Mouse (Mus musculus): ENCODE measurements around the gene Hoga1. TPM values are rescaled to one million over a fixed set of nuclear protein-coding genes. Genes with fewer than 3 reads are reported as not detected.

Gene Hoga1
- total and polyA plus RNA-seq, 2 experiments from 2014 or later = 3.1 to 3.4 TPM

DNA sequence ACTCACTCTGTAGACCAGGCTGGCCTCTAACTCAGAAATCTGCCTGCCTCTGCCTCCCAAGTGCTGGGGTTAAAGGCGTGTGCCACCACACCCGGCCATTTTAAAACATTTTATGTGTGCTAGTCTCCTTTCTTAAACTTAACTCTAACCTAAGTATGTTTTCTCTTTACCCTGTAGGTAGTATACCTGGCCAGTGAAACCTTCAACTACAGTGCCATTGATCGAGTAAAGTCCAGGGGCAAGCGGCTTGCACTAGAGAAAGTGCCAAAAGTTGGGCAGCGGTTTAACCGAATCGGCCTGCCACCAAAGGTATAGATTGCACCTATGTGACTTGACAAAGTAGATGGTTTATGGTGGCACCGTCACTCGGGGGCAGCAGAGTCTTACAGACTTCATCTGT lies 59.3 kb downstream of the Hoga1 start:
- ATAC-seq (ENCODE audit: low FRiP score) = no peak

GRCm38 (mm10) chr19:42115783-42116335 lies 70.4 kb downstream of the Hoga1 start:
- ATAC-seq (ENCODE audit: low FRiP score) (no peak), DNase-seq (ENCODE audit: low spot score) (no peak)
- no peaks in the 10 kb centered on the region for H3K27me3 ChIP-seq (ENCODE audit: insufficient read depth, low read length)
- no peak for TF ChIP-seq CTCF (IDR thresholded peaks at IDR 0.05)
- H3K27ac ChIP-seq (ENCODE audit: low read depth, low read length) = no peak overlapping the region
- 93% methylated on average over 4 of the region's 4 CpGs for WGBS
- no peaks in the 10 kb centered on the region for H3K9me3 ChIP-seq (ENCODE audit: low read length)
- no peak overlapping the region for H3K4me2 ChIP-seq (ENCODE audit: low read depth, low read length, poor library complexity, severe bottlenecking)
- no peak overlapping the region for H3K9ac ChIP-seq (replicated peaks; ENCODE audit: low read length, poor library complexity, severe bottlenecking)
- peaks cover 42% of the 10 kb centered on the region for H3K36me3 ChIP-seq (ENCODE audit: insufficient read depth, low read length)
- H3K4me1 ChIP-seq (ENCODE audit: insufficient read depth, low read length) = no peaks in the 10 kb centered on the region
- no peak overlapping the region for H3K4me3 ChIP-seq (ENCODE audit: low read depth, low read length)

More for the DNA sequence above, 59.3 kb downstream of the Hoga1 start:
- peaks cover 25% of the 10 kb centered on the region for H3K36me3 ChIP-seq (ENCODE audit: insufficient read depth, low read length)
- no peak for DNase-seq (ENCODE audit: low spot score)
- no peak for TF ChIP-seq CTCF (IDR thresholded peaks at IDR 0.05)
- H3K9ac ChIP-seq (replicated peaks; ENCODE audit: low read length, poor library complexity, severe bottlenecking) = no peak overlapping the region
- H3K4me3 ChIP-seq (ENCODE audit: low read depth, low read length) = no peak overlapping the region
- no peak overlapping the region for H3K4me2 ChIP-seq (ENCODE audit: low read depth, low read length, poor library complexity, severe bottlenecking)
- H3K27me3 ChIP-seq (ENCODE audit: insufficient read depth, low read length) = no peaks in the 10 kb centered on the region
- no peaks in the 10 kb centered on the region for H3K9me3 ChIP-seq (ENCODE audit: low read length)
- WGBS = 97% methylated on average over 9 of the region's 9 CpGs
- H3K4me1 ChIP-seq (ENCODE audit: insufficient read depth, low read length) = no peaks in the 10 kb centered on the region
- H3K27ac ChIP-seq (ENCODE audit: low read depth, low read length) = no peak overlapping the region

DNA sequence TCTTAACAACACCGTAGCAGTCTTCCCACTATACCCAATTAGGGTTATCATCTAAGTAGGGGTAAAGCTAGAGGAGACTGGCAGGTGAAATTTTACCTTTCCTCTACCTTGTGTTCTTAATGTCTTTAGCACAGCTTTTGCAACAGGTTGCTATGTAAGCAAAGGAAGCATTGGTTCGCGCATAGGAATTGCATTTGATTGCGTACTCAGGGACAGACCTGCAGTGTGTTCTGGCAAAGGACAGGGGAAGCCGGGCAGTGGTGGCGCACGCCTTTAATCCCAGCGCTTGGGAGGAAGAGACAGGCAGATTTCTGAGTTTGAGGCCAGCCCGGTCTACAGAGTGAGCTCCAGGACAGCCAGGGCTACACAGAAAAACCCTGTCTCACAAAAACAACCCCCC lies 72.7 kb downstream of the Hoga1 start:
- Histone ChIP-seq H3K27ac (ENCODE audit: low read depth, low read length) (no peak overlapping the region), H3K9ac (replicated peaks; ENCODE audit: low read length, poor library complexity, severe bottlenecking) (no peak overlapping the region), H3K4me1 (ENCODE audit: insufficient read depth, low read length) (no peaks in the 10 kb centered on the region), H3K36me3 (ENCODE audit: insufficient read depth, low read length) (peaks cover 54% of the 10 kb centered on the region), H3K9me3 (ENCODE audit: low read length) (no peaks in the 10 kb centered on the region), H3K27me3 (ENCODE audit: insufficient read depth, low read length) (no peaks in the 10 kb centered on the region), H3K4me3 (ENCODE audit: low read depth, low read length) (no peak overlapping the region), H3K4me2 (ENCODE audit: low read depth, low read length, poor library complexity, severe bottlenecking) (no peak overlapping the region)
- no peak for ATAC-seq (ENCODE audit: low FRiP score)
- TF ChIP-seq CTCF (IDR thresholded peaks at IDR 0.05) = no peak
- no peak for DNase-seq (ENCODE audit: low spot score)
- 96% methylated on average over 9 of the region's 9 CpGs for WGBS

- WGBS = 94% methylated on average over 5 of the region's 5 CpGs
- Histone ChIP-seq H3K4me3 (ENCODE audit: low read depth, low read length) (no peak overlapping the region), H3K9ac (replicated peaks; ENCODE audit: low read length, poor library complexity, severe bottlenecking) (no peak overlapping the region), H3K27ac (ENCODE audit: low read depth, low read length) (no peak overlapping the region), H3K36me3 (ENCODE audit: insufficient read depth, low read length) (peaks cover 56% of the 10 kb centered on the region), H3K27me3 (ENCODE audit: insufficient read depth, low read length) (no peaks in the 10 kb centered on the region), H3K9me3 (ENCODE audit: low read length) (no peaks in the 10 kb centered on the region), H3K4me1 (ENCODE audit: insufficient read depth, low read length) (no peaks in the 10 kb centered on the region), H3K4me2 (ENCODE audit: low read depth, low read length, poor library complexity, severe bottlenecking) (no peak overlapping the region)
- TF ChIP-seq CTCF (IDR thresholded peaks at IDR 0.05) = no peak
- no peak for DNase-seq (ENCODE audit: low spot score)
- no peak for ATAC-seq (ENCODE audit: low FRiP score)
These were observed 73.2 kb downstream of the Hoga1 start for GRCm38 (mm10) chr19:42118596-42118995.

GRCm38 (mm10) chr19:42120451-42120850 lies 75.0 kb downstream of the Hoga1 start:
- Histone ChIP-seq H3K27me3 (ENCODE audit: insufficient read depth, low read length) (no peaks in the 10 kb centered on the region), H3K4me1 (ENCODE audit: insufficient read depth, low read length) (no peaks in the 10 kb centered on the region), H3K27ac (ENCODE audit: low read depth, low read length) (no peak overlapping the region), H3K9me3 (ENCODE audit: low read length) (no peaks in the 10 kb centered on the region), H3K9ac (replicated peaks; ENCODE audit: low read length, poor library complexity, severe bottlenecking) (no peak overlapping the region), H3K4me2 (ENCODE audit: low read depth, low read length, poor library complexity, severe bottlenecking) (no peak overlapping the region), H3K36me3 (ENCODE audit: insufficient read depth, low read length) (peaks cover 54% of the 10 kb centered on the region), H3K4me3 (ENCODE audit: low read depth, low read length) (no peak overlapping the region)
- ATAC-seq (ENCODE audit: low FRiP score) (no peak), DNase-seq (ENCODE audit: low spot score) (no peak)
- WGBS = 90% methylated on average over 8 of the region's 8 CpGs
- TF ChIP-seq CTCF (IDR thresholded peaks at IDR 0.05) = no peak

Other genes with a start within 250 kb of the Hoga1 start
- gene Arhgap19, start 243.6 kb upstream of the Hoga1 start, total RNA-seq (2014; rRNA removed) = 4.5 and 5.7 TPM in 2 replicates
- gene Arhgap19, start 243.6 kb upstream of the Hoga1 start, polyA plus RNA-seq (2015; fragmentation: Nextera tagmentation; extraction: Ambion mirVana) = 2.5 and 2.9 TPM in 2 replicates
- 33.0 and 35.4 TPM in 2 replicates for gene Frat1, start 215.6 kb upstream of the Hoga1 start, total RNA-seq (2014; rRNA removed)
- 34.2 and 34.3 TPM in 2 replicates for gene Frat1, start 215.6 kb upstream of the Hoga1 start, polyA plus RNA-seq (2015; fragmentation: Nextera tagmentation; extraction: Ambion mirVana)
- 6.9 and 10.4 TPM in 2 replicates for gene Frat2, start 197.5 kb upstream of the Hoga1 start, total RNA-seq (2014; rRNA removed)
- 6.7 and 8.0 TPM in 2 replicates for gene Frat2, start 197.5 kb upstream of the Hoga1 start, polyA plus RNA-seq (2015; fragmentation: Nextera tagmentation; extraction: Ambion mirVana)
- gene Rrp12, start 149.4 kb upstream of the Hoga1 start, total RNA-seq (2014; rRNA removed) = 20.6 and 21.2 TPM in 2 replicates
- 13.9 and 14.1 TPM in 2 replicates for gene Rrp12, start 149.4 kb upstream of the Hoga1 start, polyA plus RNA-seq (2015; fragmentation: Nextera tagmentation; extraction: Ambion mirVana)
- gene Pgam1, start 133.7 kb upstream of the Hoga1 start, total RNA-seq (2014; rRNA removed) = 473 and 479 TPM in 2 replicates
- 536 and 596 TPM in 2 replicates for gene Pgam1, start 133.7 kb upstream of the Hoga1 start, polyA plus RNA-seq (2015; fragmentation: Nextera tagmentation; extraction: Ambion mirVana)
- 18.0 and 28.8 TPM in 2 replicates for gene Exosc1, start 112.2 kb upstream of the Hoga1 start, total RNA-seq (2014; rRNA removed)
- gene Exosc1, start 112.2 kb upstream of the Hoga1 start, polyA plus RNA-seq (2015; fragmentation: Nextera tagmentation; extraction: Ambion mirVana) = 61.2 and 62.3 TPM in 2 replicates
- 49.2 and 61.9 TPM in 2 replicates for gene Zdhhc16, start 112.1 kb upstream of the Hoga1 start, total RNA-seq (2014; rRNA removed)
- gene Zdhhc16, start 112.1 kb upstream of the Hoga1 start, polyA plus RNA-seq (2015; fragmentation: Nextera tagmentation; extraction: Ambion mirVana) = 86.7 and 91.0 TPM in 2 replicates
- gene Mms19, start 64.5 kb upstream of the Hoga1 start, total RNA-seq (2014; rRNA removed) = 45.7 and 62.5 TPM in 2 replicates
- 26.1 TPM in 2 replicates for gene Mms19, start 64.5 kb upstream of the Hoga1 start, polyA plus RNA-seq (2015; fragmentation: Nextera tagmentation; extraction: Ambion mirVana)
- gene Ubtd1, start 63.8 kb upstream of the Hoga1 start, total RNA-seq (2014; rRNA removed) = 17.5 and 22.1 TPM in 2 replicates
- gene Ubtd1, start 63.8 kb upstream of the Hoga1 start, polyA plus RNA-seq (2015; fragmentation: Nextera tagmentation; extraction: Ambion mirVana) = 12.2 and 12.8 TPM in 2 replicates
- 0.71 and 1.7 TPM in 2 replicates for gene Ankrd2, start 9.6 kb upstream of the Hoga1 start, total RNA-seq (2014; rRNA removed)
- 0.81 and 2.4 TPM in 2 replicates for gene Ankrd2, start 9.6 kb upstream of the Hoga1 start, polyA plus RNA-seq (2015; fragmentation: Nextera tagmentation; extraction: Ambion mirVana)
- 0.24 TPM in 1 of 2 replicates, not detected in the other for gene 4933411K16Rik, start 6.6 kb downstream of the Hoga1 start, total RNA-seq (2014; rRNA removed)
- gene 4933411K16Rik, start 6.6 kb downstream of the Hoga1 start, polyA plus RNA-seq (2015; fragmentation: Nextera tagmentation; extraction: Ambion mirVana) = not detected in 2 replicates
- 47.2 and 47.5 TPM in 2 replicates for gene Morn4, start 40.7 kb downstream of the Hoga1 start, total RNA-seq (2014; rRNA removed)
- gene Morn4, start 40.7 kb downstream of the Hoga1 start, polyA plus RNA-seq (2015; fragmentation: Nextera tagmentation; extraction: Ambion mirVana) = 122 and 123 TPM in 2 replicates
- 19.3 and 21.9 TPM in 2 replicates for gene Pi4k2a, start 44.9 kb downstream of the Hoga1 start, total RNA-seq (2014; rRNA removed)
- gene Pi4k2a, start 44.9 kb downstream of the Hoga1 start, polyA plus RNA-seq (2015; fragmentation: Nextera tagmentation; extraction: Ambion mirVana) = 30.6 and 33.0 TPM in 2 replicates
- 9.3 and 11.5 TPM in 2 replicates for gene Avpi1, start 83.4 kb downstream of the Hoga1 start, total RNA-seq (2014; rRNA removed)
- gene Avpi1, start 83.4 kb downstream of the Hoga1 start, polyA plus RNA-seq (2015; fragmentation: Nextera tagmentation; extraction: Ambion mirVana) = 11.9 and 13.7 TPM in 2 replicates
- 14.7 and 15.1 TPM in 2 replicates for gene Marveld1, start 101.8 kb downstream of the Hoga1 start, total RNA-seq (2014; rRNA removed)
- gene Marveld1, start 101.8 kb downstream of the Hoga1 start, polyA plus RNA-seq (2015; fragmentation: Nextera tagmentation; extraction: Ambion mirVana) = 2.9 and 3.6 TPM in 2 replicates
- gene Zfyve27, start 118.3 kb downstream of the Hoga1 start, total RNA-seq (2014; rRNA removed) = 71.8 and 83.9 TPM in 2 replicates
- gene Zfyve27, start 118.3 kb downstream of the Hoga1 start, polyA plus RNA-seq (2015; fragmentation: Nextera tagmentation; extraction: Ambion mirVana) = 48.8 and 50.6 TPM in 2 replicates
- 1.6 and 3.8 TPM in 2 replicates for gene Sfrp5, start 156.6 kb downstream of the Hoga1 start, total RNA-seq (2014; rRNA removed)
- 2.7 and 2.8 TPM in 2 replicates for gene Sfrp5, start 156.6 kb downstream of the Hoga1 start, polyA plus RNA-seq (2015; fragmentation: Nextera tagmentation; extraction: Ambion mirVana)
- 92.0 and 92.8 TPM in 2 replicates for gene Golga7b, start 202.0 kb downstream of the Hoga1 start, total RNA-seq (2014; rRNA removed)
- 68.9 and 70.3 TPM in 2 replicates for gene Golga7b, start 202.0 kb downstream of the Hoga1 start, polyA plus RNA-seq (2015; fragmentation: Nextera tagmentation; extraction: Ambion mirVana)